Mouse (Mus musculus): Measurements from ENCODE around the gene Ccl27a.

Gene Ccl27a

DNA sequence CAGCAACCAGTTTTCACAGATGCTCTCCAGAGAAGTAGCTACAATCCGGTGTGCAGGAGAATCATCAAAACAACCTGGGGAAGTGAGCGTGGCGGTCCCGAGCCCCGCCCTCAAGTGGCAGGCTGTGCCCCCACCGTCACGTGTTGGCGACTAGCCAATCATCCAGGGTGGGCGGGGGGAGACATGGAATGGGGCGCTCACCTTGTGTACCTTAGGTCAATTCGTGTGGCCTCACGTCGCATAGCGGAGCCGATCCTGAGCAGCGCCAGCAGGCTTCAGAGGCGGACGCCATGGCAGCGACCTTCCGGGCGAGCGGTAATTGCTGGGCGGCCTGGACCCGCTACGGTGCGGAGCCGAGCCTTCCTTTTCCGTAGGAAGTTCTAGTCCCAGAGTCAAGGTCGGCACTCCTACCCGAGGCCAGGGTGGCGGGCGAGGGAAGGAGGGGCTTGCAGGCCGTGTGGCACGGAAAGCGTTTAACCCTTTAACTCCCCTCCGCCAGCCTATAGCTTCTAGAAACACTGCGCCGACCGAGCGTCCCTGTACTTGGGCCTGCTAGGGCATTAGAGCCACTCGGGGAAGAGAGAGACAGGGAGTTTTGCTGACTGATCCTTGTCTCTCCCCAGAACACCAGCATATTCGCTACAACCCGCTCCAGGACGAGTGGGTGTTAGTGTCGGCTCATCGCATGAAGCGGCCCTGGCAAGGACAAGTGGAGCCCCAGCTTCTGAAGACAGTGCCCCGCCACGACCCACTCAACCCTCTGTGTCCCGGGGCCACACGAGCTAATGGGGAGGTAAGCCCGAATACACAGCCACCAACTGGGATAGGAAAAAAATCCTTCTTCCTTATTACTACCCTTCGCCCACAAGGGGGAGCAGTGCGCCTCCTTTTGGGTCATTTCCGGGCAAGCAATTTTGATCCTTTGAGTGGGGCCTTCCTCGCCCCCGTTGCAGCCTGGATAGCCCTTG is 18.4 kb downstream of the Ccl27a start, which contains the start of gene Sigmar1:
Gene Sigmar1 (minus strand): TSS at position 820 of the 968 bp plus-strand sequence.
- peak; percentile 90 for DNase-seq

DNA sequence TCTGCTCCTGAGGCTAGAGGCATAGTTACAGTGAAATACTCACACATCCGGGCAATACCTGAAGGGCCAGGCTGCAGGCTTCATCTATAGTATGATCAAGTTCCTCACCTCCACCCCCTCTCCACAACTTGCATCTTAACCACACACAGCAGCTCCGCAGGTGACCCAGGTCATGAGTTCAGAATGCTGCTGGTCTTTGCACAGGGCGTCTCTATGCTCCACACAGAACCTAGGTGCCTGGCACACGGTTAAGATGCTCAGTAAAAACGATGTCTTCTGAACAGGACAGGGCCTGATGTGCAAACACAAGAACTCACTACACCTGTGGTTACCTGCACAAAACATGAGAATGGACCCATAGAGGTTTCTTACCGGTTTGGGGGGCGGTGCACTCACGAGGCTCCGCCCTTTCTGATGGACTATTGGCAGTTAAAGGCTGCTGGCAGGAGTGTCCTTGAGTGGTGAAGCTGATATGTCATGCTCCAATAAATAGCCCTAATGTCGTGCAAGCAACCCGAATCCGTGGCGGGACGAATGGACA is 19.2 kb downstream of the Ccl27a start, which contains the start of gene Galt:
Gene Galt (plus strand): TSS at position 432 of the 541 bp plus-strand sequence.
- no peak for DNase-seq

DNA sequence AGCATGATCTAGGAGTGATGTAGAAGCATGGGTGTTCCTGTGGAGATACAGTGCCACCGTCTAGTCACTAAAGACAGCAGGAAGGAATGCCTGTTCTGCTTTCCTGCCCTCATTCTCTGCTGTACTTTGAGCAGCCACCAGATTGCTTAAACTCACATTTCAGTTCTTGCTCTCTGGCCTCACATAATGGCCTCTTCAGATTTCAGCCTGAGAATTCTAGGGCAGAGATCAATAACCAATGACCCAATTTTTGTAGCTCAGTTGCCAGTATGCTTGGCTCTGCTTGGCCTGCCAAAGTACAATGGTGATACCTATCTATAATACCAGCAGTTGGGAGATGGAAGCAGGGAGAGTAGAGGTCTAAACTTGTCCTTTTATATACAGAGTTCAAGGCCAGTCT is 29.0 kb downstream of the Ccl27a start:
- no peak for DNase-seq

- no peak for DNase-seq
Observed at GRCm38 (mm10) chr4:41744131-41744530, 29.9 kb downstream of the Ccl27a start.

DNA sequence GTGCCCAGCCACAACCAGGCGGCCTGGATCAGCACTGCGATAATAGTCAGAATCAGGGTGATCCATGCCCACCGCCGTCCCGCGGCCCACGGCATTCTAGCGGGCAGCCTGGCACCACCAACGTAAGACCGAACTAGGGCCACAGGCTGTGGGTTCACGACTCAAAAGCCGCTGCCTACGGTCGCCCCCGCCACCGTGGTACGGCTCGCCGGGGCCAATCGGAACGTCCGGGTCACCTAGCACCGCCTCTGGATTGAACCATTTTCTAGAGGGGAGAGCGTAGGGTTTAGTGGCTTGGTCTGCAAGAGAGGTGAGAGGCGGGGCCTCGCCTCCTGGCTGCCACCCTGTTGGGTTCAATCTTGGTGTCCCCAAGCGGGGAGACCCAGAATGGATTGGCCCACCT is 32.9 kb downstream of the Ccl27a start:
- peak; percentile 94 for DNase-seq

DNA sequence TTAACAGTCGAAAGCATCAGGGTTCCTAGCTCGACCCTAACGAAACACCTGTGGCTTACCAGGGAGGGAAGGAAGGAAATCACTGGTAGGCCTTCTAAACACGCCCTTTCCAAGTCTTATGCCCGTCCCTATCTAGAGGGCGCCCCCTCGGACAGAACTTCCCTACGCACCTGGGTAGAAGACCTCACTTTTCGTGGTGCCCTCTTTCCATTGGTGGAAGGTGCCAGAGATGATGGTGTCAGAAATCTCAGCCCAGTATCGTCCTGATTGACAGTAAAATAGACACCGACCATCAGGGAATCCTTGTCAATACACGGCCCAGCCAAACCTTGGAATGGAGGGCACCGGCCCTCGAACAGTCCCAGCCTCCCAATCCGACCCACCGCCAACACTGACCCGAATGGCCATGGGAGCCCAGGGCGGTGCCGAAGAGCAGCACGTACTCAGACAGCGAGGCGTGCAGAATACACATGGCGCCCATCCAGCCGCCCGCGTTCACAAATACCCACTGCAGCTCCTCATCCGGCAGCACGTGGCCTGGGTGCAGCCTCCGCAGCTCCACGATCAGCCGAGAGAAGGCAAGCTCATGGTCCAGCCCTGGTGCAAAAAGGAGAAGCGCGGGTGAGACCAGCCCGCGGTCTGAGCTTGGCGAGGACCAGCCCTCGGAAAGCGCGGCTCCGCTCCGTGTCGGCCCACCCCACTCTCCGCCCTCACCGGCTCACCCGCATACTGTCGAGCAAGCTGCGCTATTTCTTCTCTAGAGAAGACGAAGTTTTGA is 33.5 kb downstream of the Ccl27a start:
- DNase-seq, result no peak

- no peak for DNase-seq
Observed at GRCm38 (mm10) chr4:41739260-41739659, 34.8 kb downstream of the Ccl27a start.

DNA sequence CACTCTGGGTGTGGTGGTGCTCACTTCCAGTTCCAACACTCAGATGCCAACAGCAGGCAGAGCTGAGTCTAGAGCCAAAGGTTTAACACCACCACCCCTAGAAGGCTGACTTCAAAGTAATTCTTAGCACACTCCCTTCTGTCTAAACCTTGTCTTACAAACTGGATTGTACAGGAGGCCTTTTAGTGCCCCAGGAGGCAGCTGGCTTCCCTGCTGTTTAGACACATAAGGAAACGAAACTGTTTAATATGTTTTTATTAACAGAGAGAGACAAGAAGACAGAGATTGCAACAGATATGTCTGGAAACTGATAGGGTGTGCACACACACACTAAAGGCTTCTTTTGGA is 35.8 kb downstream of the Ccl27a start:
- DNase-seq, result no peak

- DNase-seq, result peak; percentile 72 to 83
Observed at GRCm38 (mm10) chr4:41737602-41738255, 36.3 kb downstream of the Ccl27a start.

DNA sequence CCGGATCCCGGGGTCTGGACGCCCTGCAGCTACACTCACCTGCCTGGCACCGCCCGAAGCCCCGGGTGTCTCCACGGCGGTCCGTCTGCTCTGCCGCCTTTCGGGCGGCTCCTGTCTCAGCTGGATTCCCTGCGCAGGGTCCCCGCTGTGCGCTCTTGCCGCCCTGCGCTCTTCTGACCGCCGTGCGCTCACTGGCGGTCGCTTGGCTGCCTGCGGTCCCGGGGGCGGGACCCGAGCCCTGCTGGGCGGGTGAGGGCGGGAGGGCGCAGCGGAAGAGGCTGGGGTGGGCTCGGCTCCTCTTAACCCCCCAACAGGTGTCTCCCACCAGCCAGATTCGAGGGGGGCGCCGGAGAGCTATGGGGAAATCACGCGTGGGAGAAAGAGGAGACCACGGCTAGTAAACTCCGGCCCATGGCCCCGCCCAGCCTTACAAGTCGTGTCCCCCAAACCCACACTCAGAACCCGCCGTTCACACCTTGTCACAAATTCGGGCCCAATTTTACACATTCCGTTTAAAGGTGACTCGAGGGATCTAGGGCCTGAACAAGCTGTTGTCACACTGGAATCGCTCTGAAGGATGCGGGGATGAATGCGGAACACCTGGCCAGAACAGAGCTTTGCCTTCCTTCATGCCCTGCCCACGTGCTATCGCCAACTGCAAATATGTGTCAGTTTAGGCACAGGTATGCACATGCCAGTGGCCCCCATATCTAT is 42.8 kb downstream of the Ccl27a start, which contains the start of gene Arid3c:
Gene Arid3c (minus strand): TSS at position 91 of the 714 bp plus-strand sequence.
- DNase-seq, result no peak

DNA sequence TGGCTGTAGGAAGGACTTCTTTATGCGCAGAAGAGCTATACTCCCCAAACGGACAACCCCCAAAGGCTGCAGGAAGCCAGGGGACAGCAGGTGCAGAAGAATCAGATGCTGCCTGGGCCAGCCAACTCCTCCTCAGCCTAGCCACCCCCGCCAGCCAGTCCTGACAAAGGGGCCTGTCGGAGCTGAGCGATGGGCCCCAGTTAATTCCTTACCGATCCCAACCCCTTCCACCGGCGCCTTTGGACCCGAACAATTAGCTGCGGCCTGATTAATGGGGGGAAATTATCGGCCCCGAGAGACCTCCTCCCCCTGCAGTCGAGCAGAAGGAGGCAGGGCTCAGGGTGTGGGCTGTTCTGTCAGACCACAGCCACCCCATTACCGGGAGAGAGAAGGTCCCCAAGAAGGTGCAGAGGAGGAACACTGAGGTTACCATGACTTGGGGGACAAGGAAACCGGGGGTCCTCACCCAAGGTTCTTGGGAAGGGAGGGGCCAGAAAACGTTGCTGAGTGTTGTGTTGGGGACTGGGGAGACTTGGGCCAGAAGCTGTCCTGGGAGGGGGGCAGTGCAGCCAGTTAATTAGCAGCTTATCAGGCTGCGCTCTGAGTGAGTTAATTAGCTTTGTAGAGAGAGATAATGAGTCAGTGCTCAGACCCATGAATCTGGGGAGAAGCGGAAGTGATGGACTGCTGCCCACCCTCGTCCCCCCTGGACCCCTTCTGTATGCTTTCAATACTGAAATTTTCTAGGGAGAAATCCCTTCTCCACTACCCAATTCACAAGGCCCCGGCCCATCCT is 47.0 kb downstream of the Ccl27a start:
- DNase-seq, result no peak

GRCm38 (mm10) chr4:41722918-41723351 is 51.1 kb downstream of the Ccl27a start, which contains the start of gene Dctn3:
Gene Dctn3 (minus strand): TSS chr4:41723170.
- peak; percentile 90 to 92 for DNase-seq
